Mouse (Mus musculus) heart, adult 2 months (tissue): Measurements from ENCODE around the gene Maml3. TPM values are rescaled to one million over a fixed set of nuclear protein-coding genes. Genes with fewer than 3 reads are reported as not detected.
A peak's percentile ranks its signal among the peaks of the same experiment; 100 is the strongest.

Experiments
- DNase-seq, 2 experiments: peaks; one replicate each; pipeline ENCODE4 v3.0.0; 2021
- H3K27ac ChIP-seq: fragments of 200-600 bp; 2 replicates; pipeline ENCODE4 v1.8.1; 2022
- H3K27me3 ChIP-seq: fragments of 200-500 bp; 2 replicates; pipeline ENCODE4 v1.6.1; 2012; ENCODE audit warnings: mild to moderate bottlenecking, low read length, inconsistent platforms, mixed read lengths; ENCODE audit not compliant: control insufficient read depth, insufficient read depth
- H3K36me3 ChIP-seq: fragments of 200-500 bp; 2 replicates; pipeline ENCODE4 v1.6.1; 2012; ENCODE audit warnings: low read length, inconsistent platforms; ENCODE audit not compliant: control insufficient read depth, insufficient read depth
- H3K4me1 ChIP-seq: fragments of 200-500 bp; 2 replicates; pipeline ENCODE4 v1.6.1; 2011; ENCODE audit warnings: low read length; ENCODE audit not compliant: control insufficient read depth, insufficient read depth
- H3K4me3 ChIP-seq: fragments of 200-600 bp; 2 replicates; pipeline ENCODE4 v1.8.1; 2022
- H3K79me2 ChIP-seq: fragments of 200-500 bp; replicated peaks from 2 replicates; pipeline ENCODE4 v1.6.1; 2012; ENCODE audit warnings: mild to moderate bottlenecking, inconsistent platforms, low read length, moderate library complexity, mixed read lengths; ENCODE audit not compliant: control insufficient read depth, insufficient read depth
- H3K9ac ChIP-seq: fragments of 200-500 bp; 2 replicates; pipeline ENCODE4 v1.6.1; 2012; ENCODE audit warnings: low read depth, mild to moderate bottlenecking, control low read depth, inconsistent platforms, low read length, mixed read lengths
- CTCF ChIP-seq: fragments of 200-600 bp; IDR thresholded peaks from 2 replicates; pipeline ENCODE4 v1.8.1; 2022; ENCODE audit warnings: antibody characterized with exemption, mild to moderate bottlenecking, moderate library complexity
- EP300 ChIP-seq: fragments of 200-500 bp; IDR thresholded peaks from 2 replicates; pipeline ENCODE4 v1.6.1; 2011; ENCODE audit warnings: low read depth, low read length, control low read depth; ENCODE audit not compliant: insufficient read depth
- POLR2A ChIP-seq: fragments of 200-500 bp; IDR thresholded peaks from 2 replicates; pipeline ENCODE4 v1.6.1; 2011; ENCODE audit warnings: mild to moderate bottlenecking, low read depth, low read length, control low read depth; ENCODE audit not compliant: insufficient read depth
- WGBS: fragments of 180-500 bp; shearing (Covaris S2); methylation state at CpG from one replicate; pipeline ENCODE4 v1.1.7; 2018; 5-methylcytosine and 5-hydroxymethylcytosine counted together
- intact Hi-C: fragments of 180-260 bp; cut with DNase I; formaldehyde crosslinking; loops from one replicate; pipeline ENCODE4 v1.15.1; 2025
- polyA plus RNA-seq: library from polyadenylated mRNA; depleted of rRNA; stranded (reverse); fragments of >200 nt; gene quantifications from 2 replicates; pipeline ENCODE4 v1.2.3, GENCODE M21; 2012
- total RNA-seq, 2 experiments: library from RNA; stranded (reverse); gene quantifications; 2 replicates each; pipeline ENCODE4 v1.2.3; 2021

Gene Maml3
- total and polyA plus RNA-seq, 3 experiments, result 1.9 to 2.8 (median 2.7) TPM

DNA sequence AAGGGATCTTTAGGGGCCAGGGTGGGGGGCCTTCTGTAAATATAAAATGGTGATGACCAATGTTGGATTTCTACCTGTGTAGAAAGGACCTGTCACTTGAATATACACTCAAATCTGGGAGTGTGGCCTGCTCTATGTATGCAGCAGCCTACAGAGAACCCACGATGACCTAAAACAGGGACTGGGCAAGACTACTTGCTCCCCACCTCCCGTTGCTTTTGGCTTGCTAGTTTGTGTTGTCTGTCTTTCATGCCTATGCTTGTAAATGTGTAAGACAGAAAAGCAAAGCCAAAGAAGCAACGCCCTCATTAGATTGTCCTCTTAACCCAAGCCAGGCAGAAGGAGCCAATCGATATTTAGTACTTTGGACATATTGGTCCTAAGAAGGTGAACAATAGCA is 4.6 kb downstream of the Maml3 start:
- intact Hi-C loops, result loop anchor here (5.0 kb wide), 3 partner anchors 82 to 538 kb away; partner anchors contain the start of gene Setd7
- Histone ChIP-seq H3K4me3 (no peak overlapping the region), H3K4me1 (no peaks in the 10 kb centered on the region), H3K36me3 (no peaks in the 10 kb centered on the region), H3K27me3 (no peaks in the 10 kb centered on the region), H3K27ac (no peak overlapping the region), H3K79me2 (0 out of 2 replicates have a peak, but pooled peaks cover 1% of the 10 kb centered on the region), H3K9ac (no peak overlapping the region)
- TF ChIP-seq EP300, result no peak
- no peak for TF ChIP-seq POLR2A
- TF ChIP-seq CTCF, result no peak
- DNase-seq, result no peak
- WGBS, result 89% methylated on average over 4 of the region's 4 CpGs

DNA sequence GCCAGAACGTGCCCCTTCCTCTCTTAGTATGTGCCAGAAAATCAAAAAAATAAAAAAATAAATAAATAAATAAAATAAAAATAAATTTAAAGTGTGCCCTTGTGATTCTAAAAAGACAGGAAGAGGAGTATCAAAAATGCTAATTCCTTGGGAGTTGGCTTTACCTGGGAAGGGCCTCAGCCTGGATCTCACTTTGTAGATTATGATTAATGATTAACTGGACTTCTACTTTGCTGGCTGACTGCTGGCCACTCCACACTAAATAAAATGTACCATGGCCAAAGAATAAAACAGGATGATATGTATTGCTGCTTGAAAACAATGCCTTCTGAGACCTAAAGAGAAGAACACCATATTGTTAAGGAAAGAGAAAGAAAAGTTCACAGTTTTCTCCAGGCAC is 5.6 kb downstream of the Maml3 start:
- TF ChIP-seq CTCF (no peak), EP300 (no peak)
- H3K4me1 ChIP-seq, result no peaks in the 10 kb centered on the region
- H3K4me3 ChIP-seq, result no peak overlapping the region
- no peak overlapping the region for H3K27ac ChIP-seq
- intact Hi-C loops, result loop anchor here (2.0 kb wide), 1 partner anchor 24 kb away; no protein-coding TSS in a partner anchor
- 92% methylated on average over 1 of the region's 1 CpGs for WGBS
- no peak for DNase-seq
- no peaks in the 10 kb centered on the region for H3K36me3 ChIP-seq
- H3K27me3 ChIP-seq, result no peaks in the 10 kb centered on the region
- 0 out of 2 replicates have a peak, but pooled peaks cover 1% of the 10 kb centered on the region for H3K79me2 ChIP-seq
- no peak overlapping the region for H3K9ac ChIP-seq

- TF ChIP-seq EP300 (no peak), CTCF (no peak), POLR2A (no peak)
- no peak overlapping the region for H3K4me3 ChIP-seq
- peaks cover 2% of the 10 kb centered on the region; the same call in 1 of the 2 replicates for H3K36me3 ChIP-seq
- WGBS, result 56% methylated on average over 7 of the region's 7 CpGs
- no peak for DNase-seq
- H3K9ac ChIP-seq, result no peak overlapping the region
- H3K4me1 ChIP-seq, result no peaks in the 10 kb centered on the region
- no peaks in the 10 kb centered on the region for H3K27me3 ChIP-seq
- H3K79me2 ChIP-seq, result no peaks in the 10 kb centered on the region
- intact Hi-C loops, result no loop called here
- no peak overlapping the region for H3K27ac ChIP-seq
These were observed 13.5 kb downstream of the Maml3 start for GRCm38 (mm10) chr3:52091261-52091797.

DNA sequence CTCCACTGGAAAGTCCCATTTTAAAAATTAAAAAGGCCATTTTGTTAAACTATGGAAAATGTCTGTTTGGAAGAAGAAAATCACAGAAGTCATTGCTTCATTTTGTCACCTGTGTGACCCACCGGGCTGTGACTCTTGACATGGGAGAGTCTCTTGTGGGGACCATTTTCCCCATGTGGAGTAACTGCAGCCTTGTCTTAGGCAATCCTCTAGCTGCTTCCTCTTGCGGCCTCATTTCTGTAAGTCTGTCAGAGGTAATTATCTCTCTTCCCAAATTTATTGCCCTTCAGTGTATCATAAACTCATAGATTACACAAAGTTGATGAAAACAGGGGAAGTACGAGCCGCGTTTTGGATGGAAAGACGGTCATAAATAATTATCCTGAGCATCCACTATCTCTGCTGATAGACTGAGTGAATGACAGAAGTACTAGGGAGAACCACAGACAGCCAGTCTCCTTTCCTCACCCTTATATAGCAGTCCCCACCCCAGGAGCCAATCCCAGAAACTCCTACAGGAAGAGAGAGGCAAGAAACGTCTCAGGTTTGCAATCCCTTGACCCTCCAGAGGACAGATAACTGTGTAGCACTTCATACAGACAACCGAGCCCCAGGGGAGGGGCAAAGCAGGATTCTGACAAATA is 14.5 kb downstream of the Maml3 start:
- Histone ChIP-seq H3K9ac (no peak overlapping the region), H3K36me3 (peaks cover 2% of the 10 kb centered on the region; the same call in 1 of the 2 replicates), H3K4me3 (no peak overlapping the region), H3K27me3 (no peaks in the 10 kb centered on the region), H3K79me2 (no peaks in the 10 kb centered on the region), H3K27ac (no peak overlapping the region), H3K4me1 (no peaks in the 10 kb centered on the region)
- no peak for TF ChIP-seq EP300
- no peak for TF ChIP-seq POLR2A
- TF ChIP-seq CTCF, result no peak
- 63% methylated on average over 8 of the region's 8 CpGs for WGBS
- DNase-seq, result no peak
- intact Hi-C loops, result no loop called here

DNA sequence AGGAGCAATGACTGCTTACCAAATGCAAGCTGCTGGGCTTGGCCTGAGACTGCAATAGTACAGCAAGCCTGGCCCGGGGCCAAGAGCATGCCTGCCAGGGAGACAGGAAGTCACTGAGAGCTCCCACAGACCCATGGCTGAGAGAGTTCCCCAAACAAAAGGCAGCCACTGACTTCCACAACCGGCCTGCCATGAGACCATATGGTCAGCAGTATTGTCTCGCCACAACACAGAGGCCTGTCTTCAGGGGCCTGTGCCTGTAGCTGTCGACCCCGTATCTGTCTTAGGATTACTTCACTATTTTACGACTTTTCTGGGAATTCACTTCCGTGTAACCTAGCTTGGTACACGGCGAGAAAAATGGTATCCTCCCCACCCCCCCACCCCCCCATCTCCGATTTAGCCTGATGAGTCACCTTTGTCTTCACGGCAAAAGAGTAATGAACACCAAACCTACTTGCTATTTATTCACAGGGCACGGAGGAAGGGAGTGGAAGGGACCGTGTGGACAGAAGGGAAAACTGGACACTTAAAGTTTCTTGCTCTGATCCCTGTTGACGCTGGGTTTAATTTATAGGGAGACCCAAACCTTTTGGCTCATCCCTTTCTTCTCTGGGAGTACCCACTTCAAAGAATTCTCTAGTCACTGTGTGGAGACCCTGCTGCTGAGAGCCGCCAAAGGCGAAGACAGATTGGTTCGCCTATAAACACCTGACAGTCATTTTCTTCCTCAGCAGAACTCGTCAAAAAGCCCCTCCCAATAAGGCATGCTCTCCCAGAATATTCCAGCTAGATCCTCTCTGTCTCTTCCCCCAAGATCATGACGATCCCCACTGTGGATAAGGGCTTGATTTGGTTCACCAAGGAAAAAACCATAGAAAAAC is 16.2 kb downstream of the Maml3 start:
- Histone ChIP-seq H3K27ac (peak overlapping the region; percentile 83), H3K79me2 (no peaks in the 10 kb centered on the region), H3K27me3 (no peaks in the 10 kb centered on the region), H3K9ac (peak overlapping the region; percentile 36), H3K36me3 (peaks cover 2% of the 10 kb centered on the region; the same call in 1 of the 2 replicates), H3K4me1 (no peaks in the 10 kb centered on the region), H3K4me3 (peak overlapping the region; percentile 34)
- DNase-seq, result peak; percentile 93 to 94
- WGBS, result 17% methylated on average over 19 of the region's 19 CpGs
- TF ChIP-seq EP300 (0 out of 2 replicates have a peak, but pooled peaks have one; percentile 32), POLR2A (0 out of 2 replicates have a peak, but pooled peaks have one; percentile 28), CTCF (no peak)
- intact Hi-C loops, result loop anchor here (1.0 to 2.0 kb wide), 2 partner anchors 14 to 42 kb away; no protein-coding TSS in a partner anchor
